Mouse (Mus musculus) layer of hippocampus, adult 9-11 months (tissue): ENCODE measurements around the gene Tmem238l.

ENCODE experiments used
- DNase-seq: peaks from one replicate; pipeline ENCODE4 v3.0.0; 2022

Tmem238l gene

GRCm38 (mm10) chr11:66981336-66982115, 25.1 kb downstream of the Tmem238l start:
- DNase-seq: no peak

- peak; percentile 19 for DNase-seq
These were observed 26.4 kb downstream of the Tmem238l start for GRCm38 (mm10) chr11:66982794-66983193.

- no peak for DNase-seq
These were observed 27.2 kb downstream of the Tmem238l start for GRCm38 (mm10) chr11:66983422-66984164.

- peak; percentile 52 for DNase-seq
These were observed 28.0 kb downstream of the Tmem238l start for GRCm38 (mm10) chr11:66984165-66985135.

GRCm38 (mm10) chr11:66985136-66985702, 28.8 kb downstream of the Tmem238l start:
- no peak for DNase-seq

GRCm38 (mm10) chr11:66992150-66992549, 35.7 kb downstream of the Tmem238l start:
- DNase-seq: no peak

GRCm38 (mm10) chr11:66993674-66994073, 37.2 kb downstream of the Tmem238l start:
- no peak for DNase-seq

- no peak for DNase-seq
These were observed 40.0 kb downstream of the Tmem238l start for GRCm38 (mm10) chr11:66996446-66996845.

GRCm38 (mm10) chr11:66998467-66999403, 42.3 kb downstream of the Tmem238l start:
- no peak for DNase-seq

- no peak for DNase-seq
These were observed 44.2 kb downstream of the Tmem238l start for GRCm38 (mm10) chr11:67000671-67001070.

GRCm38 (mm10) chr11:67001717-67002116, 45.3 kb downstream of the Tmem238l start:
- DNase-seq: no peak

GRCm38 (mm10) chr11:67002911-67003310, 46.5 kb downstream of the Tmem238l start:
- no peak for DNase-seq

- DNase-seq: no peak
These were observed 51.5 kb downstream of the Tmem238l start for GRCm38 (mm10) chr11:67007961-67008360.

GRCm38 (mm10) chr11:67008528-67008927, 52.1 kb downstream of the Tmem238l start:
- no peak for DNase-seq

GRCm38 (mm10) chr11:67010430-67010829, 54.0 kb downstream of the Tmem238l start:
- no peak for DNase-seq

GRCm38 (mm10) chr11:67011635-67012034, 55.2 kb downstream of the Tmem238l start:
- no peak for DNase-seq
